Mouse (Mus musculus) brown adipose tissue, adult 24 weeks (tissue): ENCODE data around the gene Src. TPM values are rescaled to one million over a fixed set of nuclear protein-coding genes. Genes with fewer than 3 reads are reported as not detected.

Source experiments
- H3K27ac ChIP-seq: fragments of 200-500 bp; replicated peaks from 2 replicates; pipeline ENCODE4 v1.5.1; 2012; ENCODE audit warnings: low read depth, mild to moderate bottlenecking, low read length
- H3K4me1 ChIP-seq: fragments of 200-500 bp; 2 replicates; pipeline ENCODE4 v1.6.1; 2012; ENCODE audit warnings: low read length, mixed read lengths; ENCODE audit not compliant: control insufficient read depth, insufficient read depth, insufficient read length
- H3K4me3 ChIP-seq: fragments of 200-500 bp; 2 replicates; pipeline ENCODE4 v1.5.1; 2012; ENCODE audit warnings: low read depth, mild to moderate bottlenecking, low read length, moderate library complexity; ENCODE audit not compliant: insufficient read depth
- polyA plus RNA-seq: library from polyadenylated mRNA; stranded (reverse); fragments of >200 nt; gene quantifications from 2 replicates; pipeline ENCODE4 v1.2.4, GENCODE M21; 2012; ENCODE audit not compliant: missing spikeins, insufficient read depth, insufficient read length

Src gene
- polyA plus RNA-seq, 1 experiment: 1.4 TPM

- no peak overlapping the region for H3K4me3 ChIP-seq
- no peak overlapping the region for H3K27ac ChIP-seq
- no peaks in the 10 kb centered on the region for H3K4me1 ChIP-seq
These were observed 18.4 kb upstream of the Src start for GRCm38 (mm10) chr2:157399797-157400196.

GRCm38 (mm10) chr2:157400491-157400890, 17.8 kb upstream of the Src start:
- H3K4me1 ChIP-seq: no peaks in the 10 kb centered on the region
- H3K4me3 ChIP-seq: no peak overlapping the region
- no peak overlapping the region for H3K27ac ChIP-seq

- Histone ChIP-seq H3K27ac (no peak overlapping the region), H3K4me3 (no peak overlapping the region), H3K4me1 (no peaks in the 10 kb centered on the region)
These were observed 17.0 kb upstream of the Src start for GRCm38 (mm10) chr2:157401261-157401660.

GRCm38 (mm10) chr2:157407596-157407995, 10.6 kb upstream of the Src start:
- Histone ChIP-seq H3K4me3 (no peak overlapping the region), H3K27ac (no peak overlapping the region), H3K4me1 (no peaks in the 10 kb centered on the region)

- Histone ChIP-seq H3K4me3 (no peak overlapping the region), H3K27ac (no peak overlapping the region), H3K4me1 (no peaks in the 10 kb centered on the region)
These were observed 8.3 kb upstream of the Src start for GRCm38 (mm10) chr2:157409793-157410533.

GRCm38 (mm10) chr2:157411151-157411693, 7.0 kb upstream of the Src start:
- no peaks in the 10 kb centered on the region for H3K4me1 ChIP-seq
- H3K27ac ChIP-seq: no peak overlapping the region
- H3K4me3 ChIP-seq: no peak overlapping the region

- Histone ChIP-seq H3K27ac (no peak overlapping the region), H3K4me3 (no peak overlapping the region), H3K4me1 (no peaks in the 10 kb centered on the region)
These were observed 5.7 kb upstream of the Src start for GRCm38 (mm10) chr2:157412497-157412896.

- H3K27ac ChIP-seq: no peak overlapping the region
- no peak overlapping the region for H3K4me3 ChIP-seq
- H3K4me1 ChIP-seq: no peaks in the 10 kb centered on the region
These were observed 1.0 kb upstream of the Src start for GRCm38 (mm10) chr2:157417229-157417628.

- Histone ChIP-seq H3K4me1 (0 out of 2 replicates have a peak, but pooled peaks cover 5% of the 10 kb centered on the region), H3K27ac (no peak overlapping the region), H3K4me3 (no peak overlapping the region)
These were observed 396 bp downstream of the Src start for GRCm38 (mm10) chr2:157418609-157419071.

- 0 out of 2 replicates have a peak, but pooled peaks cover 5% of the 10 kb centered on the region for H3K4me1 ChIP-seq
These were observed 1.3 kb downstream of the Src start for GRCm38 (mm10) chr2:157419506-157419905.

GRCm38 (mm10) chr2:157420404-157420803, 2.2 kb downstream of the Src start:
- Histone ChIP-seq H3K4me1 (0 out of 2 replicates have a peak, but pooled peaks cover 5% of the 10 kb centered on the region), H3K27ac (no peak overlapping the region), H3K4me3 (no peak overlapping the region)

More at GRCm38 (mm10) chr2:157419506-157419905, 1.3 kb downstream of the Src start:
- Histone ChIP-seq H3K27ac (no peak overlapping the region), H3K4me3 (no peak overlapping the region)

GRCm38 (mm10) chr2:157422062-157422655, 3.9 kb downstream of the Src start:
- Histone ChIP-seq H3K27ac (no peak overlapping the region), H3K4me3 (no peak overlapping the region), H3K4me1 (0 out of 2 replicates have a peak, but pooled peaks cover 5% of the 10 kb centered on the region)

GRCm38 (mm10) chr2:157422854-157423705, 4.8 kb downstream of the Src start:
- Histone ChIP-seq H3K27ac (no peak overlapping the region), H3K4me3 (peak overlapping the region; percentile 56), H3K4me1 (0 out of 2 replicates have a peak, but pooled peaks cover 5% of the 10 kb centered on the region)

- 0 out of 2 replicates have a peak overlapping the region, but pooled peaks have one; percentile 29 for H3K27ac ChIP-seq
- H3K4me1 ChIP-seq: 0 out of 2 replicates have a peak, but pooled peaks cover 5% of the 10 kb centered on the region
- H3K4me3 ChIP-seq: peak overlapping the region; percentile 56
These were observed 5.5 kb downstream of the Src start for GRCm38 (mm10) chr2:157423706-157424125.
